Mouse (Mus musculus) mature B cell (primary cell): ENCODE measurements around the gene Stub1.

ENCODE experiments used
- in situ Hi-C: fragments of 300-500 bp; cut with MboI; formaldehyde crosslinking; loops from 2 replicates; pipeline ENCODE4 v1.14.3; 2019

Gene Stub1

GRCm38 (mm10) chr17:25791320-25791842 lies 41.8 kb downstream of the Stub1 start:
- in situ Hi-C loops, result no loop called here

- in situ Hi-C loops, result no loop called here
These were observed 46.3 kb downstream of the Stub1 start for GRCm38 (mm10) chr17:25786781-25787504.

- in situ Hi-C loops, result no loop called here
These were observed 46.9 kb downstream of the Stub1 start, which contains the start of gene Ccdc78 for GRCm38 (mm10) chr17:25786280-25786679. Gene Ccdc78, plus strand, starts transcription at chr17:25786580.

GRCm38 (mm10) chr17:25785281-25785745 lies 47.9 kb downstream of the Stub1 start, which contains the start of gene Haghl:
Gene Haghl, minus strand, starts transcription at chr17:25785673.
- in situ Hi-C loops, result no loop called here

GRCm38 (mm10) chr17:25783861-25784574 lies 49.2 kb downstream of the Stub1 start:
- in situ Hi-C loops, result no loop called here

GRCm38 (mm10) chr17:25783086-25783485 lies 50.1 kb downstream of the Stub1 start:
- in situ Hi-C loops, result no loop called here

GRCm38 (mm10) chr17:25781339-25781738 lies 51.9 kb downstream of the Stub1 start:
- in situ Hi-C loops, result no loop called here
